Mouse (Mus musculus) adrenal gland, postnatal 10 days (tissue): ENCODE data around the gene Neto2. TPM values are rescaled to one million over a fixed set of nuclear protein-coding genes. Genes with fewer than 3 reads are reported as not detected.
A peak's percentile ranks its signal among the peaks of the same experiment; 100 is the strongest.

Experiments
- DNase-seq: peaks from one replicate; pipeline ENCODE4 v3.0.0; 2021; ENCODE audit warnings: mixed read lengths
- microRNA-seq: library from miRNA; unstranded; fragments of <30 nt; microRNA quantifications from one replicate; pipeline ENCODE4 v1.2.0, GENCODE M21; 2021
- total RNA-seq, 2 experiments: library from RNA; stranded (reverse); gene quantifications; 2 replicates each; pipeline ENCODE4 v1.2.3; 2021

Gene Neto2
- total RNA-seq, 2 experiments from 2014 or later = 5.3 to 5.8 TPM

- no peak for DNase-seq
These were observed 98.0 kb downstream of the Neto2 start for GRCm38 (mm10) chr8:85602737-85603136.

- DNase-seq = no peak
These were observed 99.0 kb downstream of the Neto2 start for GRCm38 (mm10) chr8:85601741-85602140.

- DNase-seq = no peak
These were observed 103.1 kb downstream of the Neto2 start for GRCm38 (mm10) chr8:85597413-85598191.

- peak; percentile 41 for DNase-seq
These were observed 105.3 kb downstream of the Neto2 start for GRCm38 (mm10) chr8:85595391-85595790.

GRCm38 (mm10) chr8:85594983-85595382 lies 105.7 kb downstream of the Neto2 start:
- DNase-seq = no peak

- no peak for DNase-seq
These were observed 107.4 kb downstream of the Neto2 start for GRCm38 (mm10) chr8:85593324-85593723.

GRCm38 (mm10) chr8:85591532-85591931 lies 109.2 kb downstream of the Neto2 start:
- DNase-seq = no peak

- DNase-seq = no peak
These were observed 110.5 kb downstream of the Neto2 start for GRCm38 (mm10) chr8:85590258-85590657.

- no peak for DNase-seq
These were observed 112.1 kb downstream of the Neto2 start for GRCm38 (mm10) chr8:85588596-85588995.

Small RNAs within 50 kb of the gene (microRNA-seq; reads per million reads assigned to microRNA genes)
- gene Mir8109 = not detected

Other genes starting within 250 kb of the Neto2 start
- 10 to 100 TPM; 47.9 to 54.3 TPM for gene Gpt2, start 208.3 kb downstream of the Neto2 start, total RNA-seq
- gene Dnaja2, start 145.6 kb downstream of the Neto2 start, total RNA-seq = 100 to 1,000 TPM; 146 to 159 TPM
- 10 to 100 TPM; 47.5 to 55.6 TPM for gene Itfg1, start 140.0 kb upstream of the Neto2 start, total RNA-seq
- gene Phkb, start 140.0 kb upstream of the Neto2 start, total RNA-seq = 10 to 100 TPM; 32.3 to 40.3 TPM